Mouse (Mus musculus) kidney, embryonic 14.5 days (tissue): ENCODE results near the gene Ppp1r2. TPM values are rescaled to one million over a fixed set of nuclear protein-coding genes. Genes with fewer than 3 reads are reported as not detected.
A peak's percentile ranks its signal among the peaks of the same experiment; 100 is the strongest.

Experiments
- ATAC-seq: fragments of 200-750 bp; cut with Nextera tagmentation; 2 replicates; pipeline ENCODE4 v1.8.0; 2017; ENCODE audit warnings: moderate number of reproducible peaks, mild to moderate bottlenecking, moderate TSS enrichment, moderate library complexity; ENCODE audit not compliant: low FRiP score, low TSS enrichment
- H3K27ac ChIP-seq: fragments of 300-500 bp; sonication (generic); 2 replicates; pipeline ENCODE4 v1.5.1; 2014; ENCODE audit warnings: low read depth, mild to moderate bottlenecking, low read length, moderate library complexity, mixed read lengths
- H3K27me3 ChIP-seq: fragments of 300-500 bp; sonication (generic); 2 replicates; pipeline ENCODE4 v1.6.1; 2014; ENCODE audit warnings: mild to moderate bottlenecking, low read length; ENCODE audit not compliant: control insufficient read depth, insufficient read depth
- H3K36me3 ChIP-seq: fragments of 300-500 bp; sonication (generic); 2 replicates; pipeline ENCODE4 v1.6.1; 2014; ENCODE audit warnings: low read length, mixed read lengths; ENCODE audit not compliant: control insufficient read depth, insufficient read depth
- H3K4me1 ChIP-seq: fragments of 300-500 bp; sonication (generic); 2 replicates; pipeline ENCODE4 v1.6.1; 2014; ENCODE audit warnings: low read length, mixed read lengths; ENCODE audit not compliant: control insufficient read depth, insufficient read depth
- H3K4me2 ChIP-seq: fragments of 300-500 bp; sonication (generic); replicated peaks from 2 replicates; pipeline ENCODE4 v1.6.1; 2014; ENCODE audit warnings: low read depth, mild to moderate bottlenecking, low read length
- H3K4me3 ChIP-seq: fragments of 300-500 bp; sonication (generic); 2 replicates; pipeline ENCODE4 v1.5.1; 2014; ENCODE audit warnings: mild to moderate bottlenecking, low read length
- H3K9ac ChIP-seq: fragments of 300-500 bp; sonication (generic); 2 replicates; pipeline ENCODE4 v1.6.1; 2014; ENCODE audit warnings: low read depth, mild to moderate bottlenecking, low read length, moderate library complexity
- H3K9me3 ChIP-seq: fragments of 300-500 bp; sonication (generic); 2 replicates; pipeline ENCODE4 v1.6.1; 2016; ENCODE audit warnings: low read length; ENCODE audit not compliant: control insufficient read depth
- WGBS: fragments of 180-500 bp; shearing (Covaris S2); extraction: QIAGEN DNeasy Blood & Tissue Kit; methylation state at CpG from one replicate; pipeline ENCODE4 v1.1.7; 2014; 5-methylcytosine and 5-hydroxymethylcytosine counted together
- polyA plus RNA-seq: library from polyadenylated mRNA; unstranded; fragments of >200 nt; fragmentation: Nextera tagmentation; extraction: Ambion mirVana; gene quantifications from 2 replicates; pipeline ENCODE4 v1.2.1, GENCODE M21; 2014

The Ppp1r2 gene
- polyA plus RNA-seq, 1 experiment from 2014 or later: 98.6 TPM

DNA sequence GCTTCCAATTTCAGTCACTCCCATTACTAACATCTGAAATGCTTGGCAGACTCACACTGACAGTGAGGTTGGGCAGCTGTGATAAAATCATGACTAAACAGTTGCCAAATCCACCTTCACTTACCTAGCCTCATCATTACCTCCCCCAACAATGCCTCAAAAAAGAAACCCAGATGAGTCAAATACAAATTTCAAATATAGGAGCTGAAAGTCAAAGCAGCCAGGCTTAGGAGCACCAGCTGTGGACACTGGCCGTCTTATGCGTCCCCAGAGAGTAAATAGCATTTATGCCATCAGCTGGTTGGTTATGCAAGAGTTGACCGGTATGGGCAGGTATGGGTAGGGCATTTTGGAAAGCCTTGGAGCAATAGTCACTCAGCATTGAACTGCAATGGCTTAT is 25.7 kb downstream of the Ppp1r2 start:
- 85% methylated on average over 3 of the region's 3 CpGs for WGBS

DNA sequence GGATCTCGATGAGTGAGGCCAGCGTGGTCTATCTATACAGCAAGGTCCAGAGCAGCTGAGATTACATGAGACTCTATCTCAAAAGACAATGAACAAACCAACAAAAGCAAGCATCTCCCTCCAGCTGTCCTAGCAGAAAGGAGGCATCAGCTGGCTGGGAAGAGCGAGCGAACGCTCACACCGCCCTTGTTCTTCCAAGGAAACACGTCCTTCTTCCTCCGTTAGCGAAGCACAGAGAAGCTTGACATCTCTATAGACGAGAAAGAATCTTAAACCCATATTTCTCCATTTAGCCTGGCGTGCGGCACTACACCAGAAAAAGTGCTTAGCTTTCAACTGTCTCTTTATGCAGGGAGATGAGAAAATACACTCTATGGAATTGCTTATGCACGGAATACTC is 26.4 kb downstream of the Ppp1r2 start:
- no peak for ATAC-seq
- no peak overlapping the region for H3K4me3 ChIP-seq
- H3K27me3 ChIP-seq: no peaks in the 10 kb centered on the region
- no peak overlapping the region for H3K4me2 ChIP-seq
- WGBS: 90% methylated on average over 13 of the region's 13 CpGs
- no peaks in the 10 kb centered on the region for H3K4me1 ChIP-seq
- H3K9ac ChIP-seq: no peak overlapping the region
- H3K27ac ChIP-seq: no peak overlapping the region
- H3K36me3 ChIP-seq: peaks cover 6% of the 10 kb centered on the region; the same call in 1 of the 2 replicates
- H3K9me3 ChIP-seq: no peaks in the 10 kb centered on the region

More for the DNA sequence above, 25.7 kb downstream of the Ppp1r2 start:
- Histone ChIP-seq H3K4me2 (no peak overlapping the region), H3K4me1 (no peaks in the 10 kb centered on the region), H3K27me3 (no peaks in the 10 kb centered on the region), H3K36me3 (peaks cover 6% of the 10 kb centered on the region; the same call in 1 of the 2 replicates), H3K9ac (no peak overlapping the region), H3K27ac (no peak overlapping the region), H3K4me3 (no peak overlapping the region), H3K9me3 (no peaks in the 10 kb centered on the region)
- ATAC-seq: no peak

DNA sequence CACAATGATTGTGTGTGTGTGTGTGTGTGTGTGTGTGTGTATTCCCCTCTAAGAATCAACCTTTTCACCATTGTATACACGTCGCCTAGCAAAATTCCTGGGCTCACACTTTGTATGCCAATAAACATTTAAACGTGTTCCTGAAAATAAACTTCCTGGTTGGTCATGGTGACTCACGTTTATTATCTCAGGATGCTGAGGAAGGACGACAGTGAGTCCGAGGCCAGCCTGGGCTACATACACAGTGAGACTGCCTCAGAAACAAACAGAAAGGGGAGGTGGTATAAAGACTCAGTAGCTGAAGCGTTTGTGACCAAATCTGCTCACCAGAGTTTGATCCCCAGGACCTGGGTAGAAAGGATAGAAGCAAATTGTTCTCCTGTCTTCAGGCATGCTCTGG is 27.6 kb downstream of the Ppp1r2 start:
- Histone ChIP-seq H3K9ac (no peak overlapping the region), H3K27me3 (no peaks in the 10 kb centered on the region), H3K27ac (no peak overlapping the region), H3K4me2 (no peak overlapping the region), H3K9me3 (no peaks in the 10 kb centered on the region), H3K4me1 (no peaks in the 10 kb centered on the region), H3K4me3 (no peak overlapping the region), H3K36me3 (peaks cover under 1% of the 10 kb centered on the region; the same call in 1 of the 2 replicates)
- ATAC-seq: no peak
- 78% methylated on average over 7 of the region's 7 CpGs for WGBS

DNA sequence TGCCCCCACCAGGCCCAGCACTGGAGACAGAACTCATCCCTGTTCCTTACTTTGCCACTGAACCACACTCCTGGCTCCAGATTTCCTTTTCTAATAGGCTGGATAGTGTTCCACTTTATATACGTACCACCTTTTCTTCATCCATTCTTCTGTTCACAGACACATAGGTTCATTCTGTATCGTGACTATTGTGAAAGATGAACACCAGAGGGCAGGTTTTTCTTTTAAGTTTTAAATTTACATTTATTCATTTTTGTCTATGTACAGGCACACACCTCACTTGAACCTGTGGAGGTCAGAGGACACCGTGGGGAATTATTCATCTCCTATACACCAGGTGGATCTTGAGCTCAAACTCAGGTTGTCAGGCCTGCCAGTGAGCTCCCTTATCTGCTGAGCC is 31.0 kb downstream of the Ppp1r2 start:
- 85% methylated on average over 3 of the region's 3 CpGs for WGBS
- H3K36me3 ChIP-seq: no peaks in the 10 kb centered on the region
- no peak overlapping the region for H3K4me2 ChIP-seq
- ATAC-seq: no peak
- H3K27me3 ChIP-seq: no peaks in the 10 kb centered on the region
- no peak overlapping the region for H3K9ac ChIP-seq
- no peak overlapping the region for H3K27ac ChIP-seq
- no peaks in the 10 kb centered on the region for H3K9me3 ChIP-seq
- H3K4me1 ChIP-seq: no peaks in the 10 kb centered on the region
- no peak overlapping the region for H3K4me3 ChIP-seq

DNA sequence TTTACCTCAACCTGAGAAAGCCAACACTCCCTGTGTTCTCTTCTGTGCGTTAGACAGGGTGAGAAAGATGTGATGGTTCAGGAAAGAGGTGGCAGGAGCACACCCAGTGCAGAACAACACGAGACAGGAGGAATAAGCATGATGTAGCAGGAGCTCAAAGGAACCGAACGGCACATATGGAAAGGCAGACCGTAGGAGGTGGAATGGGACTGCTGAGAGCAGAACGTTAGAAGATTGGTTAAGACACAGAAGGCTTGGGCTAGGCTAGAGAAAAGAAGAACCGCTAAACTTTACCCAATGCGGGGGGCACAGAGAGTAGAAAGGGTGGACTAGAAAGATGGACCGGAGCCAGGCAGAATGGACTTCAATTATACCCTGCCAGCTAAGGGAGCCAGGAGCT is 33.6 kb downstream of the Ppp1r2 start:
- 85% methylated on average over 9 of the region's 9 CpGs for WGBS
- ATAC-seq: no peak
- H3K36me3 ChIP-seq: no peaks in the 10 kb centered on the region
- no peak overlapping the region for H3K4me3 ChIP-seq
- no peaks in the 10 kb centered on the region for H3K4me1 ChIP-seq
- no peak overlapping the region for H3K4me2 ChIP-seq
- no peak overlapping the region for H3K27ac ChIP-seq
- no peaks in the 10 kb centered on the region for H3K9me3 ChIP-seq
- H3K27me3 ChIP-seq: no peaks in the 10 kb centered on the region
- no peak overlapping the region for H3K9ac ChIP-seq

DNA sequence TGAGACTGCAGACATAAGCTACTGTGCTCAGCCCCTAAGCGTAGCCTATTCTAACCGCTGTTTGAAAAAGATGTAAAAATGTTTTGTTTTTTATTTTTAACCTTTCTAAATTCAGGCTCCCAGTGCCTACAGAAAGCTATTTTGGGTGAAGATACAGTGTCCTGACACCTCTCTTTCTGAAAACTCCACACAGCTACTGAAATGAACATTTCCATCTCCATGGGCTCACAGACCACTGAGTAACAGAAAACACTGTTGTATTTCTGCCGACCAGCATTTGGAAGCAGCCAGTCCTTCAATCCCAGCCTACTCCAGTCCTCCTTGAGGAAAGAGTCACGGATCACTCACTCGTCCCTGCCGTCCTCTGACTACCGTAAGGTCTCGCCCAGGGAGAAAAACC is 34.5 kb downstream of the Ppp1r2 start:
- Histone ChIP-seq H3K36me3 (no peaks in the 10 kb centered on the region), H3K4me3 (no peak overlapping the region), H3K4me1 (no peaks in the 10 kb centered on the region), H3K9me3 (no peaks in the 10 kb centered on the region), H3K27ac (no peak overlapping the region), H3K27me3 (no peaks in the 10 kb centered on the region), H3K4me2 (no peak overlapping the region), H3K9ac (no peak overlapping the region)
- no peak for ATAC-seq
- 90% methylated on average over 8 of the region's 8 CpGs for WGBS

DNA sequence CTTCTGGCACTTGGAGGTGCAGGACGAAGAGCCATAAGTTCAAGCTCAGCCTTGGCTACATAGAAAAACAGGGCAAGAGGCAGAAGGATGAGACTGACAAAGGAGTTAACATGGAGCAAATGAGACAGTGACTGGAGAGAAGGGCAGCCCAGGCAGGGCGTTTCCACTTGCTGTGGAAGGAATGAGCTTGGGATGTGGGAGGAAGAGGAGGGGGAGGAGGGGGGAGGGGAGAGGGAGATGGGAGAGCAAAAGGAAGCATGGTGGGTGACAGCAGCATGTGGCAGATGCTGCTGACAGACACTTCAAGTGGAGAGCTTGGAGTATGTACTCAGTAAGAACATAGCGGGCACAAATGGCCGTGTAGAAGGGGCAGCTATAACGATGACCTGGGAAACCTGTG is 36.8 kb downstream of the Ppp1r2 start:
- ATAC-seq: no peak
- WGBS: 78% methylated on average over 5 of the region's 5 CpGs
- H3K27ac ChIP-seq: no peak overlapping the region

DNA sequence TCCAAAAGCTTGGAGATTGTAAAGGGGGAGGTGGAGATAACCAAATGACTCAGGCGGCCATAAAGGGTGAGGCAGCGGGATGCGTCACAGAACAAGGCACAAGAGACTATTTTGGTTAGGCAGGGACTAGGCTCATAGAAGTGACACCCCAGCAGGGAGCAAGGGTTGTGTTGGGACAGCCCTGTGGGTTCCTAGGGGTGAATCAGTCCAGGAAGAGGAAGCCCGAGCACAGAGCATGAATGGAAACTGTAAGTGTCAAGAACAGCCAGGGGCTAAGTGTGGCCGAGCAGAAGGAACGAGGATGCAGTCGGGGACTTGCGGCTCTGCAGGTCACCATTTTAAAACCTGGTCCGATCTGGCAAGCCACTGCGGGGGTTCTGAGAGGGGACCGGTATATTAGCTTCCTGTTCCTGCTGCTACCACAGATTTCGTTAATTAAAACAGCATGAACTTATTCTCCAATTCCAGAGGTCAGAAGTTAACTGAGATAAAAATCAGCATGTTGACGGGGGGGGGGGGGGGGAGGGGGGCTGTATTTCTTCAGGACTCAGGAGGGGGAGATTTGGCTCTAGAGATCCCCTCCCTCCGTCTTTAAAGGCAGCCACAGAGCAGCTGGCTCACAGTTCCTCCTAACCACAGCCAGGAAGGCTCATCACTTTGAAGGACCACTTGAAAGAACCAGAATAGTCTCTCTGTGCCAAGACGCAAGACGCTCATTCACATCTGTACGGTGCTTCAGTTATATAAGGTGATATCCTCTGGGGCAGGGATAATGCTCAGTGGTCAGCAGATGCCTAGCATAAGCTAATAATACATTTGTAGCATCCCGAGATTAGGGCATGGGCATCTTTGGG is 39.4 kb downstream of the Ppp1r2 start:
- Histone ChIP-seq H3K4me3 (no peak overlapping the region), H3K4me2 (peak overlapping the region; percentile 4; the same call in 1 of the 2 replicates), H3K4me1 (peaks cover 6% of the 10 kb centered on the region; the same call in 1 of the 2 replicates), H3K27me3 (0 out of 2 replicates have a peak, but pooled peaks cover 2% of the 10 kb centered on the region), H3K27ac (no peak overlapping the region), H3K9ac (no peak overlapping the region), H3K36me3 (no peaks in the 10 kb centered on the region), H3K9me3 (no peaks in the 10 kb centered on the region)
- peak; percentile 59; the same call in 1 of the 2 replicates for ATAC-seq
- WGBS: 20% methylated on average over 17 of the region's 18 CpGs

More for the DNA sequence above, 36.8 kb downstream of the Ppp1r2 start:
- peaks cover 4% of the 10 kb centered on the region; the same call in 1 of the 2 replicates for H3K4me1 ChIP-seq
- H3K36me3 ChIP-seq: no peaks in the 10 kb centered on the region
- 0 out of 2 replicates have a peak, but pooled peaks cover 2% of the 10 kb centered on the region for H3K27me3 ChIP-seq
- H3K4me3 ChIP-seq: no peak overlapping the region
- no peak overlapping the region for H3K4me2 ChIP-seq
- H3K9ac ChIP-seq: no peak overlapping the region
- no peaks in the 10 kb centered on the region for H3K9me3 ChIP-seq

DNA sequence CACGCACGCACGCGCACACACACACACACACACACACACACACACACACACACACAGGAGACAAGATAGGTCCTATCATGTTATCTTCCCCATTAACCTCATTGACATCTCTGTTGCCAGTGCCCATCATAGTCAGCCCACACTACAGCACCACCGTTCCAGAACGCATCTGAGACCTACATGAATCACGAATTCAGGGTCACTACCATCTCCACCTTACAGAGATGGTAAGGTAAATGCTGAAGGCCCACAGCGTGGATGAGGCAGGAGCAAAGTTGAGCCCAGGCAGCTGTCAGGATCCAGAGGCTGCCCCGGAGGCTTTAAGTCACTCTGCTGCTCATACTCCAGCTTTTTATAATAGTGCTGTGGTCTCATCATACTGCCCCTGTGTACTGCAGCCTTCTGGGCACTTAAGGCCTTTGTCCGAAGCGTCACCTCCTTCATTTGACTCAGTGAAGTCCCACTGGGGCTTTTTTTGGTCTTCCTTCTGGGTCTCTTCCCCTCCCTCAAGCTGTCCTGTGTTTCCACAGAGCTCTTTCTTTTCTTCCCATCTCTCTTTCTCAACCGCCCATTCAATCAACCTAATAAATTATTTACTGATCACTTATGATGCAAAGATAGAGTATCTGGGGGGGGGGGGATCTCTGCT is 40.1 kb downstream of the Ppp1r2 start:
- H3K9ac ChIP-seq: no peak overlapping the region
- no peaks in the 10 kb centered on the region for H3K9me3 ChIP-seq
- H3K4me3 ChIP-seq: no peak overlapping the region
- WGBS: 71% methylated on average over 12 of the region's 12 CpGs
- no peak for ATAC-seq
- H3K4me1 ChIP-seq: peaks cover 6% of the 10 kb centered on the region; the same call in 1 of the 2 replicates
- H3K27ac ChIP-seq: no peak overlapping the region
- H3K27me3 ChIP-seq: 0 out of 2 replicates have a peak, but pooled peaks cover 2% of the 10 kb centered on the region
- no peak overlapping the region for H3K4me2 ChIP-seq
- no peaks in the 10 kb centered on the region for H3K36me3 ChIP-seq
